Mouse (Mus musculus) retina, adult 2 months (tissue): Measurements from ENCODE around the gene Tmem201.
A peak's percentile ranks its signal among the peaks of the same experiment; 100 is the strongest.

Experiments used
- DNase-seq: peaks from one replicate; pipeline ENCODE4 v3.0.0-alpha.2; 2012; ENCODE audit warnings: low read depth, low spot score

Tmem201 gene

GRCm38 (mm10) chr4:149749003-149749662, 11.3 kb upstream of the Tmem201 start:
- peak; percentile 62 for DNase-seq

DNA sequence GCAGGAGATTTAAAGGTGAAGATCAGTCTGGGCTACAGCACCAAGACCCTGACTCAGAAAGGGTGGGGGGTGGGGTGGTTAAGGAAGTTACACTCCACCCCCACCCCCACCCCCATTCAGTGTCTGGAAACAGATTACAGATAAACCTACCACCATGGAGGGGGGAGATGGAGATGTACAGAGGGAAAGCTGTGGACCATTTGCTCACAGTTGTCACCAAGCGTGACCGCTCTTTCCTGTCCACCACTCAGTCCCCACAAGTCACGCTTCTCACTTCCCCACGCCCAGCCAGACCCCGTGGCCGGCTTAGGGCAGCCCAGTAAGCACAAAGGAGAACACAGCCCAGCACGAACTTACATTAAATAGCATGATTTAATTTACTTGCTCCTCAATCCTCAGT, 6.3 kb upstream of the Tmem201 start:
- DNase-seq: no peak

DNA sequence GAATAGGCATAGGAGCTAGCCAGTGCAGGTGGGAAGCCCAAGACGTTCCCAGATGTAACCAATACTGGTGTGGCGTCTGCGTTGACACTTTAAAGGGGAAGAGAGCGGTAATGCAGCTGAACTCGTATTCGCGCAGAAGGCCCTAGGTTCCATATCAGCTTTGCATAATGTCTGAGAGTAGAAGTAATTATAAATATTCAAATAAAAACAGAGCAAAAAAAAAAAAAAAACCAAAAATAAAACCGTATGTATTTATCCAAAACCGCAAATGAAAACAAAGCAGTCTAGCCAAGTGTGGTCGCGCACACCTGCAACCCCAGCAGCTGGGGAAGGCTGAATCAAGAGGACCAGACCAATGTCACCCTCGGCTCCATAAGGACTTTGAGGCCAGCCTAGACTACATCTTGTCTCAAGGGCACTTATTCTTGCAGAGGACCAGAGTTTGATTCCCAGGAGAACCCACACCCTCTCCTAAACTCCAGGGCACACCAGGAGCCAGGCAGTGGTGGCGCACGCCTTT, 4.2 kb upstream of the Tmem201 start:
- DNase-seq: no peak

GRCm38 (mm10) chr4:149740301-149740700, 2.5 kb upstream of the Tmem201 start:
- no peak for DNase-seq

- no peak for DNase-seq
These were observed 1.6 kb upstream of the Tmem201 start for GRCm38 (mm10) chr4:149739478-149739877.

GRCm38 (mm10) chr4:149736581-149736980, 1.3 kb downstream of the Tmem201 start:
- DNase-seq: no peak

- no peak for DNase-seq
These were observed 2.1 kb downstream of the Tmem201 start for GRCm38 (mm10) chr4:149735624-149736250.

DNA sequence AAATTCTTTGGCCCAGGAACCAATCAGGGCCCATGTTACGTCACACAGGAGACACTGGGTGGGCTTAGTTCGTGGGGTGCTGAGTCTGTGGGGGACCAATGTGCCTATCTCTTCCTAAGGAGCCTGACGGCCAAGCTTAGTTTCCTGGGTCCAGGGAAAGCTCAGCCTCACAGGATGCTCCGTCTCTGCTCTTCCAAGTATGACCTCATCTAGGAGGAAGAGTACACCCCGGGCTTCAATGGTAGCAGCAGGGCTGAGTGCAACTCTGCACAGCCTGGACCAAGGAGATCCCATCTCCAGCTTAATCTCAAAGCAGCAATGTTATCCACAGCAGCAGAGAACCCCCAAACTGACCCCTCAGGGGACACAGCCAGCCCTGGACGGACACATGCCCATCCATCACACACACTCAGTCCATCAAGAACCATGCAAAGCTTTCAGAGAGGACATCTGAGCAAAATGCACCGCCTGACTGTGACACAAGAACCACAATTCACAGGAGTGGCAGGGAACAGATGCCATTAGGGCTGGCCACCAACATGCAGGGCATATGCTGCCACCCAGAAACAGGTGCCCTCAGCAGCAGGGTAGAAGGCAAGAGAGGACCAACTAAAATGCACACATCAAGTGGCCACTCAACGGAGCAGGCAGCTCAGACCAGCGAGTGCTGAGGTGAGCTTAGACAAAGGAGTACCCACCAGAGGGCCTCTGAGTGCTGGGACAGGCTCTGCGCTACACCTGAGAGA, 2.9 kb downstream of the Tmem201 start:
- no peak for DNase-seq

DNA sequence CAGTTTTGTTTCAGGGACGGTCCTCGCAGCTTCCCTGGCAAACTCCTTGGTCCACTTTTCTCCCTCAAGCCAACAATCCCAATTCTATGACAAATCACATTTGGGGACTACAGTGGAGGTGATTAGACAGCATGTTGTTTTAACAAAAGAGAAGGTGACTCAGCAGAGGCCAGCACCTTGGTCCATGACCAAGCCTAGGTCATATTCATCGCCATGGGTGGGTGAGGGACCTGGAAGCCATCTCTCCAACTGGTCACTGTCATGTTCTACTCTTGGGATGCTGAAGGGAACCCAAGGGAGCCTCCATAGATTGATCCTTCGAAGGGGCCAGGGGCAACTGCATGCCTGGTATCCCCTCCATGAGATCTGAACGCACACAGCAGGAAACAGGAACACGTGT, 3.6 kb downstream of the Tmem201 start:
- DNase-seq: no peak

GRCm38 (mm10) chr4:149733748-149734147, 4.1 kb downstream of the Tmem201 start:
- DNase-seq: no peak

GRCm38 (mm10) chr4:149732800-149733199, 5.0 kb downstream of the Tmem201 start:
- DNase-seq: no peak

DNA sequence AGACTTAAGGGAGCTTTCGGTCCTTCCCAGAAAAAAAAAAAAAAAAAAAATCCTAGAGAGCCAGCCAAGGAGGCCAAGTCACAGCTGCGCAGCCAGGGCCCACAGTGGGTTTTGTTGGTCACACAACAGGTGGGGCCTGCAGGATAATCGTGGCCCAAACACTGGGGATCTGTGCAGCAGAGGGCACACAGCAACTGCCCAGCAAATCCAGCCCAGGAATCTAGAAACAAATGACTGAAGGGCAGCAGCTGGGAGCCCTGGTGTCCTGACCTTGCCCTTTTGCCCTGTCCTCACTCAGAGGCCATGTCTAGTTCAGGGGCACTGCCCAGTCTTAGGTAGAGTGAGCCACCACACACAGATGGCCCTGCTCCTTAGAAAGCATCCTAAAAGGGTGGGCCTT, 5.5 kb downstream of the Tmem201 start:
- DNase-seq: no peak

- DNase-seq: no peak
These were observed 7.0 kb downstream of the Tmem201 start for GRCm38 (mm10) chr4:149730827-149731226.

GRCm38 (mm10) chr4:149728810-149729209, 9.0 kb downstream of the Tmem201 start:
- no peak for DNase-seq

- no peak for DNase-seq
These were observed 10.2 kb downstream of the Tmem201 start for GRCm38 (mm10) chr4:149727636-149728035.

DNA sequence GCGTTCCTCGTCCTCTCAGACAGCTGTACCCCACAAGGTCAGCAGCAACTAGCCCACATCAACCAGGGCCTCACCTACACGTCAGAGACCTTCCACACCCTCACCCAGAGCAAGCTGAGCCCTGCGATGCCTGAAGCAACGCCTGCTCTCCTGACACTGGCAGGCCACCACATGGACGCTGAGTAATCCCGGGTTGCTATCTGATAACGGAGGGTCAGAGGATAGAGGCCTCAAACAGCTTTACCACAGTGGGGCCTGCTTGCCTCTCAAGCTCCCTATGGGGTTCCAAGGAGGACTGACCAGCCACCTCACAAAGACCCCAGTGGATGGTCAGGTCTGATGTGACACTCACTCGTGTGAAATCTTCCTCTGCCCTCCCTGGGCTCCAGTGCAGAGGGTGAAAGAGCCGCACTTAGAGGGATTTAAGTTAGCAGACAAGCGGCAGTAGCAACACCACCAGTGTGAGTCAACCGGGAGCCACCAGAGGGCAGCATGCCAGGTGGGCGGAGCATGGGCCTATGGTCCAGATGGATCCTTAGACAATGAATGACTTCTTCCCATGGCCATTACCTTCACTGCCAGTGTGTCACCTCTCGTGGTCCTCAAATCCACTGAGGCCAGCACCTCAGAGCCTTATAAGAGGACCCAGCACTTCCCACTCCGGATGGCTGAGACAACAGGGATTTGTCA, 12.0 kb downstream of the Tmem201 start:
- no peak for DNase-seq

- DNase-seq: no peak
These were observed 12.9 kb downstream of the Tmem201 start for GRCm38 (mm10) chr4:149724916-149725470.

DNA sequence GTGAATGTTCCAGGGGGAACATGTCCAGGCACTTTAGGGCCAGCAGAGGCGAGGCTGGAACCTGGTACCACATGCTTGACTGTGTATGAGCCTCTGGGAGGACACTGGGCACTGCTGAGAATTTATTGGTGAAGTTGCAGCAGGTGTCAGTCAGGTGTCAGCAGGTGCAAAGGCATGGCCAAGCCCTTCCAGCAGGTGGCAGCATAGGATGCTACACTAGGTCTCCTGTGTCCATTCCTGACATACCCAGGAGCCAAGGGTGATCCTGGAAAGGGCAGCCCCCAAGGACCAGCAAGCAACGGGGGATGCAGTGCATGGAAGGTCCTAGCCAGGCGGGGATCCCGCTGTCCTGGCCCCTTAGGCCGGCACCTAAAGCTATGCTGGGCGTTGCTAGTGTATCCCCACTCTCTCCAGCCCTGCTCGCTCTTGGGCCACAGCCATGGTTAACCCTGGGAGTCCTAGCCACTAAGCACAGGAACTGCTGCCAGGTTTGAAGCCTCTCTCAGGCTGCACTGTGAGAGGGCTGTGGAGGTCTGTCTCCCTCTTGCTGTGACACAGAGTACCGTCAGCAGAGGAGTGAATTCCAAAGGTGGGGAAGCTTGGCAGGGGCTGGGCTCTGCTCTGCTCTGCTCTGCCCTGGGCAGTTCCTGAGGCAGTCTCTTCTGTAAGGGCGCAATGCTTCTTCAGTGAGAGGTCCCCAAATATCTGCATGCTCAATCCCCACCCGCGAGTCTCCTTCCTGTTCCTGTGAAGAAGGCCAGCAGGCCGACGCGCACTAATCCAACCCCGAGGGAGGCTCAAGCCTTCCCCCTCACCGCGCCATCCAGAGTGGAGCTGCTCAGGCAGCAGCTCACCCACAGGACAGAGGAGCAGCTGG, 13.8 kb downstream of the Tmem201 start:
- DNase-seq: peak; percentile 50

GRCm38 (mm10) chr4:149723021-149723390, 14.8 kb downstream of the Tmem201 start:
- no peak for DNase-seq

GRCm38 (mm10) chr4:149722104-149723020, 15.5 kb downstream of the Tmem201 start:
- no peak for DNase-seq
